Mouse (Mus musculus): ENCODE data around the gene Elf5. TPM values are rescaled to one million over a fixed set of nuclear protein-coding genes. Genes with fewer than 3 reads are reported as not detected.

Elf5 gene
- polyA plus RNA-seq (2015; fragmentation: Nextera tagmentation; extraction: Ambion mirVana) = 0.09 and 0.23 TPM in 2 replicates

- DNase-seq (ENCODE audit: low spot score) = no peak
Measured at GRCm38 (mm10) chr2:103411348-103411747, at the start of gene Elf5. Gene Elf5, plus strand, starts transcription at chr2:103411688.

- DNase-seq (ENCODE audit: low spot score) = no peak
Measured at GRCm38 (mm10) chr2:103372541-103372940, 38.9 kb upstream of the Elf5 start.

- DNase-seq (ENCODE audit: low spot score) = no peak
Measured at GRCm38 (mm10) chr2:103379502-103380160, 31.9 kb upstream of the Elf5 start.

- no peak for DNase-seq (ENCODE audit: low spot score)
Measured at GRCm38 (mm10) chr2:103382174-103382573, 29.3 kb upstream of the Elf5 start.

GRCm38 (mm10) chr2:103387881-103388280 is 23.6 kb upstream of the Elf5 start:
- DNase-seq (ENCODE audit: low spot score) = no peak

- DNase-seq (ENCODE audit: low spot score) = no peak
Measured at GRCm38 (mm10) chr2:103388311-103388710, 23.2 kb upstream of the Elf5 start.

GRCm38 (mm10) chr2:103390086-103390988 is 21.2 kb upstream of the Elf5 start:
- DNase-seq (ENCODE audit: low spot score) = no peak

GRCm38 (mm10) chr2:103391626-103392025 is 19.9 kb upstream of the Elf5 start:
- no peak for DNase-seq (ENCODE audit: low spot score)

- no peak for DNase-seq (ENCODE audit: low spot score)
Measured at GRCm38 (mm10) chr2:103398110-103398509, 13.4 kb upstream of the Elf5 start.

- DNase-seq (ENCODE audit: low spot score) = no peak
Measured at GRCm38 (mm10) chr2:103400691-103401090, 10.8 kb upstream of the Elf5 start.

- DNase-seq (ENCODE audit: low spot score) = no peak
Measured at GRCm38 (mm10) chr2:103406239-103406638, 5.2 kb upstream of the Elf5 start.

- DNase-seq (ENCODE audit: low spot score) = no peak
Measured at GRCm38 (mm10) chr2:103411816-103412215, 328 bp downstream of the Elf5 start.

GRCm38 (mm10) chr2:103413381-103413780 is 1.9 kb downstream of the Elf5 start:
- no peak for DNase-seq (ENCODE audit: low spot score)

GRCm38 (mm10) chr2:103415774-103416173 is 4.3 kb downstream of the Elf5 start:
- DNase-seq (ENCODE audit: low spot score) = no peak

GRCm38 (mm10) chr2:103420650-103421507 is 9.4 kb downstream of the Elf5 start:
- DNase-seq (ENCODE audit: low spot score) = no peak

- no peak for DNase-seq (ENCODE audit: low spot score)
Measured at GRCm38 (mm10) chr2:103423884-103424283, 12.4 kb downstream of the Elf5 start.

GRCm38 (mm10) chr2:103424349-103425026 is 13.0 kb downstream of the Elf5 start:
- DNase-seq (ENCODE audit: low spot score) = peak; percentile 66

GRCm38 (mm10) chr2:103425456-103426063 is 14.1 kb downstream of the Elf5 start:
- DNase-seq (ENCODE audit: low spot score) = no peak

GRCm38 (mm10) chr2:103428356-103428755 is 16.9 kb downstream of the Elf5 start:
- no peak for DNase-seq (ENCODE audit: low spot score)

- DNase-seq (ENCODE audit: low spot score) = no peak
Measured at GRCm38 (mm10) chr2:103430712-103431111, 19.2 kb downstream of the Elf5 start.

Data from thymus, postnatal 0 days (tissue).